Mouse (Mus musculus) liver, embryonic 15.5 days (tissue): ENCODE data around the gene Psmb7. TPM values are rescaled to one million over a fixed set of nuclear protein-coding genes. Genes with fewer than 3 reads are reported as not detected.

Source experiments
- ATAC-seq: fragments of 200-750 bp; cut with Nextera tagmentation; 2 replicates; pipeline ENCODE4 v1.8.0; 2017; ENCODE audit warnings: moderate number of reproducible peaks, mild to moderate bottlenecking, moderate library complexity; ENCODE audit not compliant: insufficient read depth
- H3K27ac ChIP-seq: fragments of 300-500 bp; sonication (generic); replicated peaks from 2 replicates; pipeline ENCODE4 v1.5.1; 2015; ENCODE audit warnings: mild to moderate bottlenecking, inconsistent platforms
- H3K27me3 ChIP-seq: fragments of 300-500 bp; sonication (generic); 2 replicates; pipeline ENCODE4 v1.6.1; 2015; ENCODE audit warnings: mild to moderate bottlenecking, inconsistent platforms
- H3K36me3 ChIP-seq: fragments of 300-500 bp; sonication (generic); replicated peaks from 2 replicates; pipeline ENCODE4 v1.6.1; 2015; ENCODE audit warnings: moderate library complexity, mild to moderate bottlenecking, inconsistent platforms
- H3K4me1 ChIP-seq: fragments of 300-500 bp; sonication (generic); replicated peaks from 2 replicates; pipeline ENCODE4 v1.6.1; 2015; ENCODE audit warnings: inconsistent platforms
- H3K4me2 ChIP-seq: fragments of 300-500 bp; sonication (generic); 2 replicates; pipeline ENCODE4 v1.6.1; 2015; ENCODE audit warnings: moderate library complexity, mild to moderate bottlenecking, inconsistent platforms
- H3K4me3 ChIP-seq: fragments of 300-500 bp; sonication (generic); replicated peaks from 2 replicates; pipeline ENCODE4 v1.5.1; 2015; ENCODE audit warnings: mild to moderate bottlenecking, inconsistent platforms
- H3K9ac ChIP-seq: fragments of 300-500 bp; sonication (generic); 2 replicates; pipeline ENCODE4 v1.6.1; 2015; ENCODE audit warnings: moderate library complexity, mild to moderate bottlenecking, inconsistent platforms
- H3K9me3 ChIP-seq: fragments of 300-500 bp; sonication (generic); replicated peaks from 2 replicates; pipeline ENCODE4 v1.6.1; 2016; ENCODE audit warnings: inconsistent platforms
- WGBS: fragments of 180-500 bp; shearing (Covaris S2); methylation state at CpG from one replicate; pipeline ENCODE4 v1.1.7; 2015; ENCODE audit warnings: mixed read lengths; ENCODE audit not compliant: insufficient replicate concordance; 5-methylcytosine and 5-hydroxymethylcytosine counted together
- polyA plus RNA-seq: library from polyadenylated mRNA; unstranded; fragments of >200 nt; fragmentation: Nextera tagmentation; extraction: Ambion mirVana; gene quantifications from 2 replicates; pipeline ENCODE4 v1.2.1, GENCODE M21; 2015

Gene Psmb7
- polyA plus RNA-seq = 148 and 154 TPM in 2 replicates

- Histone ChIP-seq H3K36me3 (peaks cover 30% of the 10 kb centered on the region), H3K9me3 (no peaks in the 10 kb centered on the region), H3K27ac (peak within 1 kb of the TSS; percentile 48), H3K27me3 (no peaks in the 10 kb centered on the region), H3K4me2 (peak within 1 kb of the TSS; percentile 77), H3K4me1 (peaks cover 19% of the 10 kb centered on the region), H3K9ac (peak within 1 kb of the TSS; percentile 78), H3K4me3 (peak within 1 kb of the TSS; percentile 85)
- whole genome bisulfite sequencing = 3% methylated on average over 52 of the region's 52 CpGs
- ATAC-seq = peak; percentile 86
These were observed at the start of gene Psmb7 for GRCm38 (mm10) chr2:38643625-38644427. TSS of gene Psmb7 (minus strand) at chr2:38644087.

- H3K4me1 ChIP-seq = no peaks in the 10 kb centered on the region
- no peak overlapping the region for H3K27ac ChIP-seq
- H3K9me3 ChIP-seq = no peaks in the 10 kb centered on the region
- 9% methylated on average over 8 of the region's 8 CpGs for WGBS
- H3K9ac ChIP-seq = no peak overlapping the region
- peaks cover 69% of the 10 kb centered on the region for H3K27me3 ChIP-seq
- ATAC-seq = no peak
- H3K4me3 ChIP-seq = no peak overlapping the region
- H3K36me3 ChIP-seq = no peaks in the 10 kb centered on the region
- H3K4me2 ChIP-seq = no peak overlapping the region
These were observed 47.7 kb upstream of the Psmb7 start for GRCm38 (mm10) chr2:38691542-38691941.

GRCm38 (mm10) chr2:38689881-38690280 lies 46.0 kb upstream of the Psmb7 start:
- Histone ChIP-seq H3K27ac (no peak overlapping the region), H3K4me1 (no peaks in the 10 kb centered on the region), H3K4me2 (no peak overlapping the region), H3K9ac (no peak overlapping the region), H3K4me3 (no peak overlapping the region), H3K27me3 (peaks cover 63% of the 10 kb centered on the region), H3K36me3 (no peaks in the 10 kb centered on the region), H3K9me3 (no peaks in the 10 kb centered on the region)
- WGBS = 68% methylated on average over 1 of the region's 1 CpGs
- no peak for ATAC-seq

GRCm38 (mm10) chr2:38688791-38689520 lies 45.1 kb upstream of the Psmb7 start:
- no peak overlapping the region for H3K27ac ChIP-seq
- H3K36me3 ChIP-seq = no peaks in the 10 kb centered on the region
- peaks cover 59% of the 10 kb centered on the region for H3K27me3 ChIP-seq
- H3K9ac ChIP-seq = no peak overlapping the region
- no peaks in the 10 kb centered on the region for H3K4me1 ChIP-seq
- no peaks in the 10 kb centered on the region for H3K9me3 ChIP-seq
- peak overlapping the region; percentile 56 for H3K4me2 ChIP-seq
- 4% methylated on average over 29 of the region's 29 CpGs for WGBS
- peak; percentile 25; the same call in 1 of the 2 replicates for ATAC-seq
- H3K4me3 ChIP-seq = peak overlapping the region; percentile 27; the same call in 1 of the 2 replicates

GRCm38 (mm10) chr2:38685746-38686145 lies 41.9 kb upstream of the Psmb7 start:
- Histone ChIP-seq H3K4me1 (peaks cover 9% of the 10 kb centered on the region; the same call in 1 of the 2 replicates), H3K4me2 (no peak overlapping the region), H3K27ac (no peak overlapping the region), H3K27me3 (peaks cover 33% of the 10 kb centered on the region), H3K9me3 (no peaks in the 10 kb centered on the region), H3K4me3 (no peak overlapping the region), H3K36me3 (no peaks in the 10 kb centered on the region), H3K9ac (no peak overlapping the region)
- 44% methylated on average over 3 of the region's 3 CpGs for WGBS
- no peak for ATAC-seq

GRCm38 (mm10) chr2:38683083-38683482 lies 39.2 kb upstream of the Psmb7 start:
- H3K27me3 ChIP-seq = peaks cover 8% of the 10 kb centered on the region; the same call in 1 of the 2 replicates

GRCm38 (mm10) chr2:38682209-38682608 lies 38.3 kb upstream of the Psmb7 start:
- no peak overlapping the region for H3K9ac ChIP-seq
- 70% methylated on average over 5 of the region's 5 CpGs for WGBS
- no peak overlapping the region for H3K27ac ChIP-seq

More at GRCm38 (mm10) chr2:38683083-38683482, 39.2 kb upstream of the Psmb7 start:
- Histone ChIP-seq H3K4me1 (peaks cover 9% of the 10 kb centered on the region; the same call in 1 of the 2 replicates), H3K9ac (no peak overlapping the region), H3K27ac (no peak overlapping the region), H3K4me2 (no peak overlapping the region), H3K9me3 (no peaks in the 10 kb centered on the region), H3K36me3 (no peaks in the 10 kb centered on the region), H3K4me3 (no peak overlapping the region)
- ATAC-seq = no peak
- 18% methylated on average over 5 of the region's 5 CpGs for WGBS

GRCm38 (mm10) chr2:38678947-38679346 lies 35.1 kb upstream of the Psmb7 start:
- peaks cover 9% of the 10 kb centered on the region; the same call in 1 of the 2 replicates for H3K4me1 ChIP-seq
- no peak overlapping the region for H3K27ac ChIP-seq
- H3K9ac ChIP-seq = no peak overlapping the region
- no peak overlapping the region for H3K4me2 ChIP-seq
- no peaks in the 10 kb centered on the region for H3K9me3 ChIP-seq
- ATAC-seq = no peak
- no peak overlapping the region for H3K4me3 ChIP-seq
- H3K27me3 ChIP-seq = peaks cover 4% of the 10 kb centered on the region; the same call in 1 of the 2 replicates
- H3K36me3 ChIP-seq = no peaks in the 10 kb centered on the region

More at GRCm38 (mm10) chr2:38682209-38682608, 38.3 kb upstream of the Psmb7 start:
- Histone ChIP-seq H3K9me3 (no peaks in the 10 kb centered on the region), H3K27me3 (0 out of 2 replicates have a peak, but pooled peaks cover under 1% of the 10 kb centered on the region), H3K36me3 (no peaks in the 10 kb centered on the region), H3K4me3 (no peak overlapping the region), H3K4me2 (no peak overlapping the region), H3K4me1 (peaks cover 9% of the 10 kb centered on the region; the same call in 1 of the 2 replicates)
- no peak for ATAC-seq

GRCm38 (mm10) chr2:38675366-38675969 lies 31.6 kb upstream of the Psmb7 start:
- Histone ChIP-seq H3K27me3 (peaks cover 22% of the 10 kb centered on the region), H3K27ac (no peak overlapping the region), H3K36me3 (no peaks in the 10 kb centered on the region), H3K4me1 (no peaks in the 10 kb centered on the region), H3K9me3 (no peaks in the 10 kb centered on the region), H3K9ac (no peak overlapping the region), H3K4me3 (no peak overlapping the region), H3K4me2 (no peak overlapping the region)
- 48% methylated on average over 9 of the region's 9 CpGs for WGBS
- ATAC-seq = no peak

- ATAC-seq = no peak
- Histone ChIP-seq H3K36me3 (no peaks in the 10 kb centered on the region), H3K4me2 (no peak overlapping the region), H3K4me3 (no peak overlapping the region), H3K27ac (no peak overlapping the region), H3K27me3 (peaks cover 38% of the 10 kb centered on the region), H3K9ac (no peak overlapping the region), H3K4me1 (0 out of 2 replicates have a peak, but pooled peaks cover 3% of the 10 kb centered on the region), H3K9me3 (no peaks in the 10 kb centered on the region)
- 49% methylated on average over 11 of the region's 11 CpGs for WGBS
These were observed 28.6 kb upstream of the Psmb7 start for GRCm38 (mm10) chr2:38672496-38672895.
